Mouse (Mus musculus) brain, embryonic 14.5 days (tissue): Measurements from ENCODE around the gene Col27a1.

Experiments
- CTCF ChIP-seq: fragments of 200-500 bp; IDR thresholded peaks from 2 replicates; pipeline ENCODE4 v1.5.1; 2012; ENCODE audit warnings: inconsistent platforms, mild to moderate bottlenecking, moderate library complexity, borderline replicate concordance; ENCODE audit not compliant: insufficient read depth, insufficient read length; ENCODE audit errors: extremely low read depth
- POLR2A ChIP-seq: fragments of 200-500 bp; IDR thresholded peaks from 2 replicates; pipeline ENCODE4 v1.6.1; 2012; ENCODE audit warnings: mild to moderate bottlenecking, inconsistent platforms, borderline replicate concordance; ENCODE audit not compliant: poor library complexity, insufficient read depth, insufficient read length, severe bottlenecking; ENCODE audit errors: extremely low read depth

GRCm38 (mm10) chr4:63203874-63204273, 9.9 kb upstream of the Col27a1 start:
- TF ChIP-seq CTCF (no peak), POLR2A (no peak)
